Mouse (Mus musculus) MEL-GATA-1-ER (cell line): ENCODE measurements around the gene Faf1.

ENCODE experiments used
- DNase-seq: peaks from one replicate; pipeline ENCODE4 v3.0.0-alpha.2; 2012; ENCODE audit warnings: low read depth; ENCODE audit errors: extremely low read depth

Faf1 gene

GRCm38 (mm10) chr4:109676218-109677215 is at the start of gene Faf1:
Faf1 (plus strand) TSS chr4:109676588.
- peak; percentile 91 for DNase-seq

- no peak for DNase-seq
Measured at GRCm38 (mm10) chr4:109630215-109630614, 46.2 kb upstream of the Faf1 start.

GRCm38 (mm10) chr4:109631029-109631428 is 45.4 kb upstream of the Faf1 start:
- no peak for DNase-seq

GRCm38 (mm10) chr4:109634971-109635370 is 41.4 kb upstream of the Faf1 start:
- peak; percentile 33 for DNase-seq

- DNase-seq = no peak
Measured at GRCm38 (mm10) chr4:109639356-109639755, 37.0 kb upstream of the Faf1 start.

GRCm38 (mm10) chr4:109640141-109640540 is 36.2 kb upstream of the Faf1 start:
- DNase-seq = no peak

GRCm38 (mm10) chr4:109641451-109641850 is 34.9 kb upstream of the Faf1 start:
- DNase-seq = no peak

- no peak for DNase-seq
Measured at GRCm38 (mm10) chr4:109647281-109647680, 29.1 kb upstream of the Faf1 start.

GRCm38 (mm10) chr4:109649331-109649730 is 27.1 kb upstream of the Faf1 start:
- DNase-seq = no peak

GRCm38 (mm10) chr4:109653251-109653650 is 23.1 kb upstream of the Faf1 start:
- no peak for DNase-seq

- DNase-seq = no peak
Measured at GRCm38 (mm10) chr4:109654701-109655100, 21.7 kb upstream of the Faf1 start.

GRCm38 (mm10) chr4:109655738-109656137 is 20.6 kb upstream of the Faf1 start:
- no peak for DNase-seq

GRCm38 (mm10) chr4:109656301-109656700 is 20.1 kb upstream of the Faf1 start:
- DNase-seq = no peak

- DNase-seq = no peak
Measured at GRCm38 (mm10) chr4:109657021-109657850, 19.2 kb upstream of the Faf1 start.

- DNase-seq = no peak
Measured at GRCm38 (mm10) chr4:109657851-109658500, 18.4 kb upstream of the Faf1 start.

- no peak for DNase-seq
Measured at GRCm38 (mm10) chr4:109658826-109659225, 17.6 kb upstream of the Faf1 start.

GRCm38 (mm10) chr4:109659571-109659970 is 16.8 kb upstream of the Faf1 start:
- DNase-seq = no peak

- no peak for DNase-seq
Measured at GRCm38 (mm10) chr4:109660568-109660967, 15.8 kb upstream of the Faf1 start.

GRCm38 (mm10) chr4:109661183-109661582 is 15.2 kb upstream of the Faf1 start:
- DNase-seq = no peak

GRCm38 (mm10) chr4:109662271-109662670 is 14.1 kb upstream of the Faf1 start:
- DNase-seq = no peak

- DNase-seq = no peak
Measured at GRCm38 (mm10) chr4:109664091-109664490, 12.3 kb upstream of the Faf1 start.
